Mouse (Mus musculus): ENCODE measurements around the gene Olfr1188.
"Not testable (repeated sequence)": the region's sequence is repeated elsewhere in the genome, so short reads cannot be mapped to it uniquely, and the experiment has no call there.

Olfr1188 gene

DNA sequence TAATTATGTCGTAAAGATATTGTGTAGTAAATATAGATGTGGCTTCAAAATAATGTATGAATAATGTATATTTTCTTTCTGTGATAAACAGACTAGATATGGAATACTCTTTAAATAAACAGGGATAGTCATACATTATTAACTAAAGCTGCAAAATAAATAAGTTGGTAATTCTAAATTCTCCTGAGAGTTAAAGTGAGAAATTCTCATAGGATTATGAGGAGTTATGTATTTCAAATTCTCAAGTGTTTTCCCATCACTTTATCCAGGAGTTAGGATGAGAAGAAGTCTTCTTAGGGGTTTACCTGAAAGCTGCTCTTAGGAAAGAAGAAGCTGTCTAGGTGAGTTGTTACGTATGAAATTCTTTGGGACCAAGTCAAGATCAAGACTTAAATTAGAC is at the start of gene Olfr1188:
Olfr1188 (plus strand) TSS at position 301 of the 400 bp plus-strand sequence.
- DNase-seq: no peak

DNA sequence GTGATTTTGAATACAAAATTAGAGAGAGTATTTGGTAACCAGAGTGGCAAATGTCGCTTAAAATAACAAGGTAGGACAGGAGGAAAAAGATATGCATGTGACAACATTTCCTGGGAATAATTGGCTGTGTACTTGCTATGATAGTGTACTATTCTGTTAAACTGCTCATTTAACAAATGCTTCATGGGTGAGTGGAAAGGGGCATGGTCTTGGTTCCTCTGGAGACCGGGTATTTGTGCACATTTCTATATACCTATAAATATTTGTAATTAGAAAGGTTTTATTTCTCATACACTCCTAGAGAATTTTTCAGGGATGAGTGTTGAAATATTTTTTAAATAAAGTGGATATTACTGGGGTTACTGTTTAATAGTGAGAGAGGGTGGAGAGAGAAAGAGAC is 38.5 kb upstream of the Olfr1188 start, which contains the start of gene Olfr1186:
Olfr1186 (plus strand) TSS at position 301 of the 400 bp plus-strand sequence.
- no peak for DNase-seq

DNA sequence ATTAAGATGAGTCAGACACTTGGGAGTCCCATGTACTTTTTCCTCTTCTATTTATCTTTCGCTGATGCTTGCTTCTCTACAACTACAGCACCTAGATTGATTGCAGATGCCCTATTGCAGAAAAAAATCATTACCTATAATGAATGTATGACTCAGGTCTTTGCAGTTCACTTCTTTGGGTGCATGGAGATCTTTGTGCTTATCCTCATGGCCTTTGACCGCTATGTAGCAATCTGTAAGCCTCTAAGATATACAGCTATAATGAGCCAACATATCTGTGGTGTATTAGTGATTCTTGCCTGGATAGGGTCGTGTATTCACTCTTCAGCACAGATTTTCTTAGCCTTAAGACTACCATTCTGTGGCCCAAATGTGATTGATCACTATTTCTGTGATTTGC is 31.0 kb upstream of the Olfr1188 start:
- DNase-seq: no peak

DNA sequence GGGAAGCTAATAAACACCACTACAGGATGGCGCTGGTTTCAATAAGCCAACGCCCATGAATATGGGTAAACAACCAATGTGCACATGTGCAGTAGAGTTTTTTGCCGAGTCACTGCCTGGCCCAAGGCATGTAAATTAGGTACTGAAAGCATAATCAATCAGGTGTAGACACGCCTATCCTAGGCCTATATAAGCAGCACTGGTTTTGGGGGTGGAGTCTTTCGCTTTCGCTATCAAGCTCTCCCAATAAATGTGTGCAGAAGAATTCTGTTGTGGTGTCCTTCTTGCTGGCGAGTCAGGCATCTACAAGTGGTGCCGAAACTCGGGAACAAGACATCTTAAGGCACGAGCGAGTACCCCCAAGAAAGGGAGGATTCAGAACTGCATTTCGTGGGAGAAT is 16.0 kb downstream of the Olfr1188 start:
- DNase-seq: not testable (repeated sequence)

DNA sequence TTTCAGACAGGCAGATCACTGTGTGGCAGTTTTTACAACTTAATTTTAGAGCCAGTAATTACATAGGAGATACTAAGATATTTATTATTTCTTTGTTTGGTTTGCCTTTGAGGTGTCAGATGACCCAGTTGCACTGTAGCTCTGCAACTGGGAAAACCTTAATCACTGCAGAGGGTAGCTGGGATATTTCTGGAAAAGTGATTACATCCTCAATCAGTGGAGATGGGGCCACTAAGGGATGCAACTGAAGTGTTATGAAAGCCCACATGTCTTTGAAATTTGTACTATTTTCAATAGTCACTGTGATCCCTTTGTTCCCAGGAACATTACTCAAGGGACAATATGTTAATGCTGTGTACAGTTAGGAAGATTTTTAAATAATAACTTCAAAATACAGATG is 29.4 kb downstream of the Olfr1188 start, which contains the start of gene Olfr1189:
Olfr1189 (plus strand) TSS at position 301 of the 400 bp plus-strand sequence.
- no peak for DNase-seq
